Mouse (Mus musculus) fat pad, adult 2 months (tissue): ENCODE data around the gene Map2k7.

Experiments
- DNase-seq: peaks from one replicate; pipeline ENCODE4 v3.0.0-alpha.2; 2011; ENCODE audit warnings: low read depth, low spot score; ENCODE audit errors: extremely low read depth

The Map2k7 gene

GRCm38 (mm10) chr8:4238434-4239192, at the start of gene Map2k7, which contains the start of gene Gm49320:
TSS of gene Map2k7 (plus strand) at chr8:4238740.
TSS of gene Gm49320 (plus strand) at chr8:4238865.
- DNase-seq: peak; percentile 46

- DNase-seq: no peak
Observed at GRCm38 (mm10) chr8:4189031-4189722, 49.4 kb upstream of the Map2k7 start.

DNA sequence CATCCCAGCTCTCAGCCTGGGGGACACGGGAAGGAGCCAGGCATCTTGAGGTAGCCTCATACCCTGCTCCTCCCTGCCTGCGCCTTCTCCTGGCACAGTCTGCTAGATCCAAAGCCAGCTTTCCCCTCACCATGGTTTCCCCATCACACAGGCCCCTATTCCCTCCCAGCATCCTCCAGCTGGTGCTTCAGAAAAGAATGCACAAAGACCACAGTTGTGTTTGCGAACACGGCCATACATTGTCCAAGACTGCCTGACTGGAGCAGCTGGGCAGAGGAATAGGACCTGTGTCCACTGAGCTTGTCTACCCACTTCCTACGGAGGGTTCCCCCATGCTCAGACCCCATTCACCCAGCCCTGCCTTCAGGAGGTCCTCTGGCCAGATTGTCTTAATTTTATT, 46.2 kb upstream of the Map2k7 start:
- no peak for DNase-seq

- DNase-seq: no peak
Observed at GRCm38 (mm10) chr8:4192807-4193587, 45.5 kb upstream of the Map2k7 start.

- no peak for DNase-seq
Observed at GRCm38 (mm10) chr8:4193588-4193894, 45.0 kb upstream of the Map2k7 start.

- DNase-seq: no peak
Observed at GRCm38 (mm10) chr8:4201321-4201720, 37.2 kb upstream of the Map2k7 start.

DNA sequence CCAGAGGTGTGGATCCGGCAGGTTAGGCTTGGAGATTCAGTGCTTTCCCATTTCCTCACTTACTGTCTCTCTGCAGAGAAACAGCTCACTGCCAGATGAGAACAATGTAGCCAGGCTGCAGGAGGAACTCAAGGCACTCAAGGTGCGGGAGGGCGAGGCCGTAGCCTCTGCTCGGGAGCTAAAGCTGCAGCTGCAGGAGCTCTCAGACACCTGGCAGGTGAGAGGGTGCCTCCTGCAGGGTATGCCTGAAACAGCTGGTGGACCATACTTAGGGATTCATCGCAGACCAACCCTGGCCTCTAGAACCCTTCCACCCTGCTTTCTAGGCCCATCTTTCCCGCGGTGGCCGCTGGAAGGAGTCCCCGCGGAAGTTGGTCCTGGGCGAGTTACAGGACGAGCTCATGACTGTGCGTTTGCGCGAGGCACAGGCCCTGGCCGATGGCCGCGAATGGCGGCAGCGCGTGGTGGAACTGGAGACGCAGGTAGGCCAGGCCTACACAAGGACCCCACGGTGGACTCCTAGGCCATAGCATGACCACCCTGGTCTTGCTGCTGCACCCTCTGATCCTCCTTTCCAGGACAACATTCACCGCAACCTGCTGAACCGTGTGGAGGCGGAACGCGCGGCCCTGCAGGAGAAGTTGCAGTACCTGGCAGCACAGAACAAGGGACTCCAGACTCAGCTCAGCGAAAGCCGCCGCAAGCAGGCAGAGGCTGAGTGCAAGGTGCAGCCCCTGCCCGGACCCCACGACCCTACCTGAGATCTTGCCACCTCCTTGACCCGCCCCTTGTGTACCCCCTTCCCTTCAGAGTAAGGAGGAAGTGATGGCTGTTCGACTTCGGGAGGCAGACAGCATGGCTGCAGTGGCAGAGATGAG, 33.1 kb upstream of the Map2k7 start:
- DNase-seq: no peak

- no peak for DNase-seq
Observed at GRCm38 (mm10) chr8:4206182-4207015, 32.1 kb upstream of the Map2k7 start.

DNA sequence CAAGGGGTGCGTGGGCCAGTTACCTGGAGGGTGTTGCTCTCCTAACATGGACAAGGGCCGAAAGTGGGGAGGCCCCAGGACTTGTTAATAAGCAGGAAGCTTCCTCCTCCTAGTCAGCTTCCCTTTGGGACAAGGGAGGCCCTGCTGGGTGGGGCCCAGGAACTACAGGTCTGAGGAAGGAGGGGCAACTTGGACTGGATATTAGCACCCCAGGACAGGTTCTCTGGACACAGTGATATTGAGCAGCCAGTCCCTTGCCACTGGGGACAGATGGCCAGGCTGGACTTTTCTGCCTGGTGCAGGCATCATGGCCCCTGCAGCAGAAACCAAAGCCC, 31.6 kb upstream of the Map2k7 start:
- DNase-seq: no peak

DNA sequence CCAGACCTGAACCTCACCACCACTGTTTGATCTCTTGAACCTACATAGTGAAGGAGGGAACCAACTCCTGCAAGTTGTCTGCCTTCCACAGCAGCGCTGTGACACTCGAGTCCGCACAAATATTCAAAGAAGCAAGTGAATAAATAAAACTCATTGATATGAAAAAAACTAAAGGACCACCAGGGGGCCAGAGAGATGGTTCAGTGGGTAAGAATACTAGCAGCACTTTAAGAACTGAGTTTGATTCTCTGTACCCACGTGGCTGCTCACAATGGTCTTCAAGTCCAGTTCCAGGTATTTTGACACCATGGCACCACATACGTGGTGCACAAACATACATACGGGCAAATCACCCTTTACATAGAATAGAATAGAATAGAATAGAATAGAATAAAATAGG, 27.4 kb upstream of the Map2k7 start:
- no peak for DNase-seq

GRCm38 (mm10) chr8:4212809-4213209, 25.7 kb upstream of the Map2k7 start:
- DNase-seq: no peak

DNA sequence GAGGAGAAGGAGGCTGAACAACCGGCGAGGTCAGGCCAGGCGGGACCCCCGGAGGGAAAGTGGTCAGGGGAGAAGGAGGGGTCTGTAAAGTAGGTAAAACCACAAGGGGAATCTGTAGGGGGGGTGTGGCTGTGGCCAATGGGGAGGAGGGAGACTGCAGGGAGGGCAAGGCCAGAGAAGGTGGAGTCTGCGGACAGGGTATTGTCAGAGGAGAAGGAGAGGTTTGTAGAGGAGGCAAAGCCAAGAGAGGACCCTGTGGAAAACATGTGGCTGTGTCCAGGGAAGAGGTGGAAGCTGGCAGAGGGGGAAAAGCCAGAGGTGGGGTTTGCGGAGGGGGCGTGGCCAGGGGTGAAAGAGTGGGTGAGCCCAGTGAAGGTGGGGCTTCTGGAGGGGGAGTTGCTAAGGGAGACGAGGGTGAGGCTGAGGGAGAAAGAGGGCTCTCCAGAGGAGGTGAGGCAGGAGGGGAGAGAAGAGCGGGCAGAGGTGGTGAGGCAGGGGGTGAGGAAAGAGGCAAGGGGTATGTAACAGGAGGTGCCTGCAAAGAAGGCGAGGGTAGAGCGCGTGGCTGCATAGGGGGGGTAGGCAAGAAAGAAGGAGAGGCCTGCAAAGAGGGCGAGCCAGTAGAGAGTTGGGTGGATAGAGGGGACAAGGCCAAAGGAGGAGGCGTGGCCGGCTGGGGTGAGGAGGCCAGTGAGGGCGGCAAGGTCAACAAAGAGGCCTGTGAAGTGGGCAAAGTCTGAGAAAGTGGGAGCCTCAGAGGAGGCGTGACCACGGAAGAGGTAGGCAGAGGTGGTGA, 25.1 kb upstream of the Map2k7 start:
- no peak for DNase-seq

- no peak for DNase-seq
Observed at GRCm38 (mm10) chr8:4214006-4214980, 24.2 kb upstream of the Map2k7 start.

- no peak for DNase-seq
Observed at GRCm38 (mm10) chr8:4216296-4216695, 22.2 kb upstream of the Map2k7 start.

GRCm38 (mm10) chr8:4216791-4217621, 21.5 kb upstream of the Map2k7 start, which contains the start of gene Prr36:
TSS of gene Prr36 (minus strand) at chr8:4217459.
- DNase-seq: no peak

GRCm38 (mm10) chr8:4219617-4220016, 18.9 kb upstream of the Map2k7 start:
- DNase-seq: no peak

GRCm38 (mm10) chr8:4222059-4222458, 16.5 kb upstream of the Map2k7 start:
- DNase-seq: no peak
